Mouse (Mus musculus): ENCODE data around the gene Hpd. TPM values are rescaled to one million over a fixed set of nuclear protein-coding genes. Genes with fewer than 3 reads are reported as not detected.

Gene Hpd
- total RNA-seq (2012; rRNA removed), result not detected in 2 replicates
- total RNA-seq (2014; rRNA removed), result 0.20 TPM in 1 of 2 replicates, not detected in the other
- not detected in 2 replicates for polyA plus RNA-seq (2012; ENCODE audit: insufficient read length, low read depth)

- TF ChIP-seq NELFE (IDR thresholded peaks at IDR 0.05; ENCODE audit: low read depth, low read length) (no peak), CHD2 (IDR thresholded peaks at IDR 0.05; ENCODE audit: low read length) (no peak), NRF1 (IDR thresholded peaks at IDR 0.05; ENCODE audit: low read depth, low read length) (no peak), MXI1 (IDR thresholded peaks at IDR 0.05; ENCODE audit: low read depth, low read length) (no peak), ELF1 (IDR thresholded peaks at IDR 0.05; ENCODE audit: low read depth, low read length) (no peak), MYC (IDR thresholded peaks at IDR 0.05; ENCODE audit: low read depth, low read length) (no peak), KAT2A (IDR thresholded peaks at IDR 0.05; ENCODE audit: insufficient replicate concordance, low read length) (no peak), MAFK (IDR thresholded peaks at IDR 0.05; ENCODE audit: insufficient replicate concordance, low read length) (no peak), CTCF (conservative IDR thresholded peaks at IDR 0.05 in 1 of 2, IDR thresholded peaks at IDR 0.05 in 1 of 2; ENCODE audit: low read depth in 2 of 2, low read length in 2 of 2) (no peak), CHD1 (IDR thresholded peaks at IDR 0.05; ENCODE audit: low read depth, low read length) (no peak), MEF2A (IDR thresholded peaks at IDR 0.05; ENCODE audit: borderline replicate concordance, low read depth, low read length) (no peak), ZMIZ1 (IDR thresholded peaks at IDR 0.05; ENCODE audit: low read depth, low read length) (no peak)
- no peak for DNase-seq (ENCODE audit: extremely low read depth)
- Histone ChIP-seq H3K9ac (ENCODE audit: insufficient read depth, low read depth) (no peak within 1 kb of the TSS), H3K36me3 (replicated peaks in 1 of 2; ENCODE audit: control insufficient read depth in 1 of 2, insufficient read depth in 1 of 2, low read length in 1 of 2) (no peaks in the 10 kb centered on the region), H3K27ac (ENCODE audit: insufficient read depth, low read depth) (no peak within 1 kb of the TSS), H3K79me2 (replicated peaks; ENCODE audit: control insufficient read depth, extremely low read depth, insufficient read depth, poor library complexity, severe bottlenecking) (no peaks in the 10 kb centered on the region), H3K4me1 (ENCODE audit: control insufficient read depth in 1 of 2, insufficient read depth in 2 of 2) (peaks cover 0 to 22% of the 10 kb centered on the region in 2 experiments; a peak in 2 of 4 replicates), H3K9me3 (replicated peaks; ENCODE audit: low read length) (peaks cover 16% of the 10 kb centered on the region), H3K27me3 (replicated peaks) (peaks cover 4% of the 10 kb centered on the region), H3K4me3 (replicated peaks in 1 of 3; ENCODE audit: low read depth in 2 of 3, low read length in 2 of 3, poor library complexity in 1 of 3) (no peak within 1 kb of the TSS), H3K4me2 (ENCODE audit: insufficient read depth, low read depth, poor library complexity, severe bottlenecking) (no peak within 1 kb of the TSS)
- in situ Hi-C loops (cut with MboI; ENCODE audit: low pct_ligation_motif_present, low pct_unique_long_range_greater_than_20kb, low sequenced_read_pairs) (no loop called here), dilution Hi-C loops (cut with MboI; ENCODE audit: extremely low pct_ligation_motif_present, extremely low pct_unique_long_range_greater_than_20kb, low sequenced_read_pairs) (no loop called here)
These were observed at the start of gene Hpd for GRCm38 (mm10) chr5:123182651-123183050. Gene Hpd, minus strand, starts transcription at chr5:123182727.

- in situ Hi-C loops (cut with MboI; ENCODE audit: low pct_ligation_motif_present, low pct_unique_long_range_greater_than_20kb, low sequenced_read_pairs), result no loop called here
- H3K79me2 ChIP-seq (replicated peaks; ENCODE audit: control insufficient read depth, extremely low read depth, insufficient read depth, poor library complexity, severe bottlenecking), result peaks cover 14% of the 10 kb centered on the region; the same call in 1 of the 2 replicates
- dilution Hi-C loops (cut with MboI; ENCODE audit: extremely low pct_ligation_motif_present, extremely low pct_unique_long_range_greater_than_20kb, low sequenced_read_pairs), result no loop called here
- H3K9me3 ChIP-seq (replicated peaks; ENCODE audit: low read length), result no peaks in the 10 kb centered on the region
- no peak overlapping the region for H3K27ac ChIP-seq (ENCODE audit: insufficient read depth, low read depth)
- no peak for DNase-seq (ENCODE audit: extremely low read depth)
- H3K4me3 ChIP-seq (replicated peaks in 1 of 3; ENCODE audit: low read depth in 2 of 3, low read length in 2 of 3, poor library complexity in 1 of 3), result no peak overlapping the region
- no peaks in the 10 kb centered on the region for H3K27me3 ChIP-seq (replicated peaks)
- TF ChIP-seq RCOR1 (conservative IDR thresholded peaks at IDR 0.05; ENCODE audit: low read depth, low read length), result no peak
- TF ChIP-seq BHLHE40 (IDR thresholded peaks at IDR 0.05; ENCODE audit: low read depth, low read length), result no peak
- TF ChIP-seq POLR2AphosphoS2 (IDR thresholded peaks at IDR 0.05; ENCODE audit: low read depth, low read length), result no peak
- no peak for TF ChIP-seq SMC3 (IDR thresholded peaks at IDR 0.05; ENCODE audit: low read depth, low read length)
- no peak for TF ChIP-seq NRF1 (IDR thresholded peaks at IDR 0.05; ENCODE audit: low read depth, low read length)
- no peak for TF ChIP-seq KAT2A (IDR thresholded peaks at IDR 0.05; ENCODE audit: insufficient replicate concordance, low read length)
- no peak for TF ChIP-seq TCF12 (IDR thresholded peaks at IDR 0.05; ENCODE audit: low read depth, low read length)
- no peak for TF ChIP-seq SIN3A (IDR thresholded peaks at IDR 0.05; ENCODE audit: low read length)
- TF ChIP-seq HCFC1 (IDR thresholded peaks at IDR 0.05; ENCODE audit: low read depth, low read length), result no peak
- TF ChIP-seq CTCF (conservative IDR thresholded peaks at IDR 0.05 in 1 of 2, IDR thresholded peaks at IDR 0.05 in 1 of 2; ENCODE audit: low read depth in 2 of 2, low read length in 2 of 2), result no peak
- no peak for TF ChIP-seq UBTF (IDR thresholded peaks at IDR 0.05; ENCODE audit: low read depth, low read length)
- no peak for TF ChIP-seq MAFK (IDR thresholded peaks at IDR 0.05; ENCODE audit: insufficient replicate concordance, low read length)
- TF ChIP-seq CHD1 (IDR thresholded peaks at IDR 0.05; ENCODE audit: low read depth, low read length), result no peak
- TF ChIP-seq PAX5 (IDR thresholded peaks at IDR 0.05; ENCODE audit: low read length), result no peak
- TF ChIP-seq MAX (IDR thresholded peaks at IDR 0.05; ENCODE audit: low read length), result no peak
- TF ChIP-seq ELF1 (IDR thresholded peaks at IDR 0.05; ENCODE audit: low read depth, low read length), result no peak
- TF ChIP-seq JUN (IDR thresholded peaks at IDR 0.05; ENCODE audit: insufficient read depth, low read depth, low read length), result no peak
- TF ChIP-seq MYC (IDR thresholded peaks at IDR 0.05; ENCODE audit: low read depth, low read length), result no peak
- TF ChIP-seq JUND (conservative IDR thresholded peaks at IDR 0.05; ENCODE audit: low read depth, low read length), result no peak
- no peak overlapping the region for H3K9ac ChIP-seq (ENCODE audit: insufficient read depth, low read depth)
- peaks cover 6 to 33% of the 10 kb centered on the region in 2 experiments for H3K4me1 ChIP-seq (ENCODE audit: control insufficient read depth in 1 of 2, insufficient read depth in 2 of 2)
- H3K4me2 ChIP-seq (ENCODE audit: insufficient read depth, low read depth, poor library complexity, severe bottlenecking), result no peak overlapping the region
- peaks cover 11 to 59% of the 10 kb centered on the region in 2 experiments for H3K36me3 ChIP-seq (replicated peaks in 1 of 2; ENCODE audit: control insufficient read depth in 1 of 2, insufficient read depth in 1 of 2, low read length in 1 of 2)
These were observed 49.7 kb upstream of the Hpd start for GRCm38 (mm10) chr5:123232180-123232579.

Measured in CH12.LX (cell line).